Mouse (Mus musculus): ENCODE measurements around the gene Kras.
A peak's percentile ranks its signal among the peaks of the same experiment; 100 is the strongest.

Gene Kras

GRCm38 (mm10) chr6:145250185-145250791, at the start of gene Kras:
Kras (minus strand) TSS chr6:145250239.
- peak; percentile 83 for DNase-seq (ENCODE audit: low spot score)

GRCm38 (mm10) chr6:145297626-145298025, 47.6 kb upstream of the Kras start:
- DNase-seq (ENCODE audit: low spot score): no peak

DNA sequence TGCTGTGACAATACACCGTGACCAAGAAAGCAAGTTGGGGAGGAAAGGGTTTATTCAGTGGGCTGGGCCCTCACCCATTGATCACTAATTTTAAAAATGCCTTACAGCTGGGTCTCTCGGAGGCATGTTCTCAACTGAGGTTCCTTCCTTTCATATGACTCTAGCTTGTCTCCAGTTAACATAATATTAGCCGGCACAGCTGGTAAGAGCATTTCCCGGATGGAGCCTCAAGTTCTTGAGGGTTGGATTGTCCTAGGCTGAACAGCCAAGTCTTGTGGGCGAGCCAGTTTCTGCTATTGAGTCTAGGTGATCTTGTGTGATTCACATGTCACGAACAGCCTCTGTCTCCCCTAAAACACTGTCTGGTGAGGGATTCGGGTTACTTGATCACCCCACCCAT, 46.9 kb upstream of the Kras start:
- no peak for DNase-seq (ENCODE audit: low spot score)

DNA sequence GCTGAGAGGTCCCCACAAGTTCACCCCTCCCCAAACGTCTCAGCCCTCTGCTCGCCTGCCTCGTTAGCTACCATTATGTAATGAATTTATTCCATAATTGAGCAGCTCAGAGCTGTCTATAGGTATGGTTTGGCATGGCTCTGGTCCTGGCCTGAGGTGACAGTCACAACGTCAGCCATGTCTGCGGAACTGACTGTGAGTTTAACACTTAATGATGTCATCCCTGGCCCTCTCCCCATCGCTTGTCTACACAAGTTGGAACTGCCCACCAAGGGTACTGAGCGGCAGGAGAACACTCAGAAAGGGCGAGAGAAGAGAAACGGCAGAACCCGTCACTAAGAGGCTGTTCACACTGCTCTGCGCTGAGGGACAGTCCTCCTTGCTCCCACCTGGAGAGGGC, 45.1 kb upstream of the Kras start:
- no peak for DNase-seq (ENCODE audit: low spot score)

DNA sequence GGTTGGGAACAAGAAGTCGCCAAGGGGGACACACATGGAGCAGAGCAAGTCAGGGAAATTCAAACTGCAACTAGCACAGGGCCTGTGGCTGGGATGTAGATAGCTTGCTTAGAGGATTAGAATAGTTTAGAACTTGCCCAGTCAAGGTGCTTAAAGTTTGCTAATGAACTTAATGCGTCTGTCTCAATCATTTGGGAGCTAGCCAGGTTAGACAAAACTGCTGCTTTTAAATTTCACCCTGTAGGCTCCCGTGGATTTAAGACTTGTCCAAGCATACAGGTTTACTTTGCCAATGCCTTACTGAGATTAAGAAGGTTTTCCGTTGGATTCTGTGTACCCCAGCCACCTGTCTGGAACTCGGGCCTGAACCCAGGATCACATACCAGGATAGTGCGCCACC, 43.1 kb upstream of the Kras start:
- DNase-seq (ENCODE audit: low spot score): no peak

- no peak for DNase-seq (ENCODE audit: low spot score)
These were observed 41.6 kb upstream of the Kras start for GRCm38 (mm10) chr6:145291383-145292289.

DNA sequence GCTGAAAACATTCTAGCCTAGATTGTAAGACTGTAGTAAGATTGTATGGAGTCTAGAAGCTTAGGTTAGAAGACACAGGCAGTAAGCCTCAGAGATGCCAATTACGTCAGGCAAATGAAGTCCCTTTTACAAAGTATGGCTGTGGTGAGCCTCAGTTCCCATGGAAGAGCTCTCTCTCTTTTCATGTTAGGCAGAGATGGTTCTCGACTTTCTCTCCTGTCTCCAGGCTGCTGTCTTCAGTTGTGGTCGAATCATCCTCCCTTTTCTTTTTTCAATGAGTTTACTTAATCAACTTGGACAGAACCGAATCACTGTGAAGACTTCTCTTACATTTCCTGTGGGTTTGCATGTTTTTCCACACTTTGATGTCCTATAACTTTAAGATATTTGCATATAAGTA, 35.6 kb upstream of the Kras start:
- no peak for DNase-seq (ENCODE audit: low spot score)

DNA sequence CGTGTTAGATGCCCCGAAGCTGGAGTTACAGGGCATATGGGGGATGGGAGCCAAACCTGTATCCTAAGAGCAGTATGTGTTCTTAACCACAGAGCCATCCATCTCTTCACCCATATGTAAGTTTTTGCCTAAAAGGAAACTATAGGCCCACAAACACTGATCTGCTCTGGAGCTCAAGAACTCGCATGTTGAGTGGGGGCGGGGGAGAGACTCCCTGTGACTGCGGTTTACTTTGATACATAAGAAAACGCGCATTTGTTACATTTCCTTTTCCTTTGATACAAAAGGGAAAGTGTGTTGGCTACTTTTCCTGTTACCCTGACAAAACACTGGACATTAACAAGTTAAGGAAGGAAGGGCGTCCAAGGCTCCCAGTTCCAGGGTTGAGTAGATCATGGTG, 34.2 kb upstream of the Kras start:
- DNase-seq (ENCODE audit: low spot score): no peak

DNA sequence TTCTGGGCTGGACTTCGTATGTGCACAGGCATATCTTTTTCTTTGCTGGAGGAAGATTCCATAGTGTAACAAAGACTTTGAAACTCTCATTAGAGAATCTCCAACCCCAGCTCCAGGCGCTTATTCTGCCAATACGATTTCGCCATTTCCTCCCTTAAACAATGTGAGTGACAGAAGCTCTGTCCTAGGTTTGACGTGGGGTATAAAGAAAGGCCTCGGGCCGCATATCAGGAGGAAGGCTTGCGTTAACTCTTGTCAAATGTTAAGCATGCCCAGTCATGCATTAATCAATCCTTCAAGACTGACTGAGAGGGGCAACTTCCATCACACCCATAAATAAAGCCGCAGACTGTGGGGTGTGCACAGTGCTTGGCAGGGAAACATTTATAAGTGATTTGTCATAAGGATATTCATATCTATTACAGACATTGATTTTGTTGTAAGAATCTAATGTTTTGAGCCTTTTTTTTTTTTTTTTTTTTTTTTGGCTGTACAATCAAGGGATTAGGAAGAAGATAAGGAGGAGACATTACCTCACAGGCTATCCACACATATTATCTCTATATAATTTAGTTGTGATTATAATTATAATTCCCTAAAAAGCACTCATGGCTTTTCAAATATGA, 27.2 kb upstream of the Kras start:
- DNase-seq (ENCODE audit: low spot score): no peak

- peak; percentile 17 for DNase-seq (ENCODE audit: low spot score)
These were observed 26.3 kb upstream of the Kras start for GRCm38 (mm10) chr6:145276265-145276780.

GRCm38 (mm10) chr6:145275586-145276219, 25.7 kb upstream of the Kras start:
- no peak for DNase-seq (ENCODE audit: low spot score)

DNA sequence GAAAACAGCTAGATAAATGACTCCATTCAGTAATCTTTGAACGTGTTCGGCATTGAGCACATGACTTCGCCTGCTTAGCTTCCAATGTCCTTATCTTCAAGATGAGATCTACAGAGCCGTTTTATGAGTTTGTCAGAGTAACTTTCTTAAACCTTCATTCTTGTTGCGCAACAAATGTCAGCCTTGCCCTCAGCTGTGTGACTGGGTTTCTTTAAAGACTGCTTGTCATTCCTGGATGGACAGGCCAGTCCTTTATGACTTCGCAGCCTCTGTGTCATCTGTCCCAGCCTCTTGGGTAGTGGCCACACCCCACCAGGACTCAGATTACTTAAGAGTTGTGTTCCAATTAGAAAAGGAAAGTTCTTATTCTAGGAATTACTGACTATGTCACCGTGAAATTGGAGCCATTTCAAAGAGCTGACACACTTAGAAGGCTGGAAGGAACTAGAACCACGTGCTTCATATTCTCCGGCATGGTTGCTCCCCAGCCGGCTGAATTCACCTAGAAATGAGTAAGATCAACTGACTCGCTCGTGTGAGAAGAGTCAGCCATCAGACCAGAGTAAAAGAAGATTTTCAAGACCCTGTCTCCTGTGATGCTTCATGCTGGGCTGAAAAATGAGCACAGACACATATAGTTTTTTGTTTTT, 24.1 kb upstream of the Kras start:
- no peak for DNase-seq (ENCODE audit: low spot score)

GRCm38 (mm10) chr6:145272142-145272937, 22.3 kb upstream of the Kras start:
- no peak for DNase-seq (ENCODE audit: low spot score)

DNA sequence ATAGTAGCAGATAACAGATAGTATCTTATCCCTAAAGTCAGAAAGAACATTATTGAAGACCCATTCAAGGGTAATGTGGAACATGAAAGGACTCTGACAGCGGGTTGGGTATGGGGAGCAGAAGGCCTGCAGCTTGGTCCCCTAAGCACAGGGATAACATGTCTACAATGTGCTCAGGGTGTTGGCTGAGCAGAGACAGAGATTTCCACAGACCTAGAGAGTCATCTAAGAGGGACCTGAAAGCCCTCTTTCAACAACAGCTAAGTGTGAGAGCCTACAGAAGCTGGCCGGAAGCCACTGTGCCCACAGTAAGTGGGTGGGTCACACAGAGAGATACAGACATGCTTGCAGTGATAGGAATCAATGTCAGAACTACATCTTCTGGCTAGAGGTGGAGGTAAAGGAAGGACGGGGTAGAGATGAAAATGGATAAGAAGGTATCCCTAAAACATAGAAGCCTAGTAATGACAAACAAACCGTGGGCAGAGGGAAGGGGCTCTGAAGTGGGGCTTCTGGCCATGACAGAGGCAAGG, 19.3 kb upstream of the Kras start:
- DNase-seq (ENCODE audit: low spot score): no peak

GRCm38 (mm10) chr6:145267692-145268091, 17.7 kb upstream of the Kras start:
- no peak for DNase-seq (ENCODE audit: low spot score)

GRCm38 (mm10) chr6:145262314-145262713, 12.3 kb upstream of the Kras start:
- DNase-seq (ENCODE audit: low spot score): no peak

DNA sequence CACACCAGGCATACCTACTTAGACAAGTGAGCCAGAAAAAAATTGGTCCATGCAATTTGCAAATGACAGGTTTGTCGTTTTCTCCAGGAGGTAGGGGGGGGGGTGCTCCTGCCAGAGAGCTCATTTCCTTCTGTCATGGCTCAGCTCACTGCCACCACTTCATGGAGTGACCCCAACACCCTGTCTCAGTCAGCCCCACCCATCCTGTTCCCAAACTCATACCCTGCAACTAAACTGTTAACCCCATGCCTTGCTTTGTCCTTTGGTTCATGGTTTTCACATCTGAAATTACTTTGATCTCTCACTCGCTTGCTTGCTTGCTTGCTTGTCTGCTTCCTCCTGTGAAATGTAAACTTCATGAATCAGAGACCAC, 6.6 kb upstream of the Kras start:
- no peak for DNase-seq (ENCODE audit: low spot score)

GRCm38 (mm10) chr6:145255952-145256700, 6.1 kb upstream of the Kras start:
- DNase-seq (ENCODE audit: low spot score): no peak

DNA sequence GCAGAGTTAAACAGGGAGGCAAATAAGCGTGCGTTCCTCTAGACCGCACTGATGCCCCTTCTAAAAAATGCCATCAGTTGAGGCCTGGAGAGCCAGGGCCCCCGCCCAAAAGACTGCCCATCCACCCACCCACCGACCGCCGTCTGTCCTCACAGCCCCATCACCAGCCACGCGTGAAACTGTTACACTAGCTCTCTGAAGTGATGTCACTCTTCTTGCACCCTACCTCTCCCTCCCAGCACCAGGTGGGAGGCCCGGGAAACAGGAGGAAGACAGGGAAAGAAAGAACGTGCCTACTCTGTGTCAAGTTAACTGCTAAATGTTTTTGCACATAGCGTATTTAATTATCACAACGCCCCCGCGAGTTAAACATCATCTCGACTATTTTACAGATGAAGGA, 781 bp upstream of the Kras start:
- DNase-seq (ENCODE audit: low spot score): no peak
